Mouse (Mus musculus) embryonic stem cell, embryonic (primary cell): ENCODE measurements around the gene Hdac4.

ENCODE experiments used
- CTCF ChIA-PET, 4 experiments: fragments of 300-600 bp in 2 of 4; fragments of 350-600 bp in 2 of 4; sonication (Branson Sonifier 250); formaldehyde crosslinking; loops; one replicate each; lab custom pipeline; 2022; ENCODE audit warnings: inconsistent platforms in 2 of 4; lab: Charles Lee
- POLR2A ChIA-PET, 4 experiments: fragments of 300-600 bp in 2 of 4; fragments of 350-600 bp in 2 of 4; sonication (Branson Sonifier 250); formaldehyde crosslinking; loops; one replicate each; lab custom pipeline; 2022; ENCODE audit warnings: antibody characterized with exemption in 4 of 4, inconsistent platforms in 1 of 4; lab: Charles Lee

Gene Hdac4

GRCm38 (mm10) chr1:92063271-92063670, 132.2 kb downstream of the Hdac4 start:
- CTCF ChIA-PET = no interaction called here
- POLR2A ChIA-PET = no interaction called here

GRCm38 (mm10) chr1:92061198-92062073, 134.1 kb downstream of the Hdac4 start:
- CTCF ChIA-PET = no interaction called here
- POLR2A ChIA-PET = interaction anchor here in 2 of 4 experiments (1.0 to 1.7 kb wide), 4 partner anchors 15 to 121 kb away, joined by 3 to 7 read pairs (median 4); no protein-coding TSS in a partner anchor

- ChIA-PET POLR2A (interaction anchor here in 3 of 4 experiments (0.6 to 1.7 kb wide), 4 partner anchors 14 to 1213 kb away, joined by 3 to 7 read pairs (median 4); no protein-coding TSS in a partner anchor), CTCF (no interaction called here)
Observed at GRCm38 (mm10) chr1:92060532-92061064, 134.9 kb downstream of the Hdac4 start.

- ChIA-PET CTCF (no interaction called here), POLR2A (interaction anchor here in 1 of 4 experiments (1.6 kb wide), 1 partner anchor 18 kb away, joined by 7 read pairs; no protein-coding TSS in a partner anchor)
Observed at GRCm38 (mm10) chr1:92059571-92059970, 135.9 kb downstream of the Hdac4 start.

- CTCF ChIA-PET = no interaction called here
- POLR2A ChIA-PET = interaction anchor here in 1 of 4 experiments (1.0 to 1.1 kb wide), 2 partner anchors 25 to 392 kb away, joined by 3 read pairs; no protein-coding TSS in a partner anchor
Observed at GRCm38 (mm10) chr1:92058731-92059425, 136.6 kb downstream of the Hdac4 start.

GRCm38 (mm10) chr1:92057068-92057467, 138.4 kb downstream of the Hdac4 start:
- ChIA-PET POLR2A (interaction anchor here in 1 of 4 experiments (1.2 to 1.3 kb wide), 2 partner anchors 8 to 10 kb away, joined by 3 read pairs; no protein-coding TSS in a partner anchor), CTCF (no interaction called here)

- POLR2A ChIA-PET = interaction anchor here in 1 of 4 experiments (1.8 kb wide), 1 partner anchor 9 kb away, joined by 5 read pairs; no protein-coding TSS in a partner anchor
- CTCF ChIA-PET = no interaction called here
Observed at GRCm38 (mm10) chr1:92055149-92055548, 140.3 kb downstream of the Hdac4 start.

GRCm38 (mm10) chr1:92052190-92052589, 143.3 kb downstream of the Hdac4 start:
- ChIA-PET POLR2A (no interaction called here), CTCF (interaction anchor here in 1 of 4 experiments (0.5 kb wide), 1 partner anchor 138 kb away, joined by 3 read pairs; no protein-coding TSS in a partner anchor)

GRCm38 (mm10) chr1:92051489-92052062, 143.9 kb downstream of the Hdac4 start:
- ChIA-PET POLR2A (no interaction called here), CTCF (interaction anchor here in 1 of 4 experiments (0.5 kb wide), 1 partner anchor 138 kb away, joined by 3 read pairs; no protein-coding TSS in a partner anchor)

GRCm38 (mm10) chr1:92050992-92051391, 144.5 kb downstream of the Hdac4 start:
- CTCF ChIA-PET = no interaction called here
- POLR2A ChIA-PET = interaction anchor here in 1 of 4 experiments (0.5 kb wide), 1 partner anchor 53 kb away, joined by 4 read pairs; no protein-coding TSS in a partner anchor

- CTCF ChIA-PET = no interaction called here
- POLR2A ChIA-PET = interaction anchor here in 1 of 4 experiments (0.5 kb wide), 1 partner anchor 53 kb away, joined by 4 read pairs; no protein-coding TSS in a partner anchor
Observed at GRCm38 (mm10) chr1:92050566-92050965, 144.9 kb downstream of the Hdac4 start.

- POLR2A ChIA-PET = interaction anchor here in 1 of 4 experiments (0.9 to 1.4 kb wide), 2 partner anchors 8 to 35 kb away, joined by 3 read pairs; no protein-coding TSS in a partner anchor
- CTCF ChIA-PET = no interaction called here
Observed at GRCm38 (mm10) chr1:92048415-92049354, 146.8 kb downstream of the Hdac4 start.

GRCm38 (mm10) chr1:92045671-92046070, 149.8 kb downstream of the Hdac4 start:
- CTCF ChIA-PET = interaction anchor here in 2 of 4 experiments (0.7 to 0.9 kb wide), 2 partner anchors 8 to 11 kb away, joined by 3 to 4 read pairs; no protein-coding TSS in a partner anchor

GRCm38 (mm10) chr1:92044868-92045267, 150.6 kb downstream of the Hdac4 start:
- ChIA-PET CTCF (interaction anchor here in 1 of 4 experiments (0.6 kb wide), 1 partner anchor 188 kb away, joined by 3 read pairs; no protein-coding TSS in a partner anchor), POLR2A (interaction anchor here in 1 of 4 experiments (1.1 to 2.6 kb wide), 4 partner anchors 8 to 82 kb away, joined by 3 to 7 read pairs (median 4); no protein-coding TSS in a partner anchor)

More at GRCm38 (mm10) chr1:92045671-92046070, 149.8 kb downstream of the Hdac4 start:
- POLR2A ChIA-PET = interaction anchor here in 1 of 4 experiments (1.1 to 2.6 kb wide), 5 partner anchors 8 to 66 kb away, joined by 3 to 7 read pairs (median 3); no protein-coding TSS in a partner anchor

GRCm38 (mm10) chr1:92043989-92044388, 151.5 kb downstream of the Hdac4 start:
- ChIA-PET CTCF (interaction anchor here in 1 of 4 experiments (1.0 kb wide), 1 partner anchor 82 kb away, joined by 4 read pairs; no protein-coding TSS in a partner anchor), POLR2A (interaction anchor here in 1 of 4 experiments (1.2 to 1.6 kb wide), 2 partner anchors 9 to 81 kb away, joined by 3 to 4 read pairs; no protein-coding TSS in a partner anchor)

- ChIA-PET CTCF (no interaction called here), POLR2A (interaction anchor here in 2 of 4 experiments (0.6 to 1.4 kb wide), 3 partner anchors 14 to 84 kb away, joined by 3 to 7 read pairs (median 3); no protein-coding TSS in a partner anchor)
Observed at GRCm38 (mm10) chr1:92042126-92042525, 153.4 kb downstream of the Hdac4 start.
